Mouse (Mus musculus): ENCODE measurements around the gene Pank1. TPM values are rescaled to one million over a fixed set of nuclear protein-coding genes. Genes with fewer than 3 reads are reported as not detected.

Gene Pank1
- polyA plus RNA-seq, 1 experiment, result 0.75 TPM

DNA sequence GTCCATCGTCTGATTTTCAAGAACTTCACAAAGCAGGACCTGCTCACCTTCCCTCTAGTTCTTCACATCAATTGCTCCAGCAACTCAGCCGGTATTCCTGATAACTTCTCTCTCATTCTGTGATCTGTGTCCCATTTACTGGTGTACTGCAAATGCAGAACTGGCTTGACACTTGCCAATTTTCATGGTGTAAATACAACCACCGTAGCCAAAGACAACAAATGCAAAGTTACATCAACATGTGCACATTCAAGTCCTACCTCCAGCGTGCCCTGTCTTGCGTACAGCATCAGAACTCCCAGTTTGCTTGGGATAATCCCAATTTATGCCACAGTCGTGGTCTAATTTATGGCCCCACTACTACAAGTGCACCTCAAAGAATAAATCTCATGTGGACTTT, 15.5 kb downstream of the Pank1 start:
- TF ChIP-seq CTCF (IDR thresholded peaks at IDR 0.05; ENCODE audit: extremely low read depth, insufficient read depth, insufficient read length, insufficient replicate concordance) (no peak), POLR2A (IDR thresholded peaks at IDR 0.05; ENCODE audit: low read depth, low read length) (no peak)
- no peak overlapping the region for H3K4me3 ChIP-seq (ENCODE audit: extremely low read depth, insufficient read depth, insufficient read length)
- H3K27ac ChIP-seq (ENCODE audit: insufficient read depth, low read length), result no peak overlapping the region
- H3K4me1 ChIP-seq (ENCODE audit: control insufficient read depth, insufficient read depth, insufficient read length), result no peaks in the 10 kb centered on the region
- WGBS, result 85% methylated on average over 6 of the region's 6 CpGs
- no peak for DNase-seq (ENCODE audit: low read depth in 1 of 2, low spot score in 2 of 2)
- H3K27me3 ChIP-seq (ENCODE audit: control insufficient read depth, insufficient read depth, low read length), result no peaks in the 10 kb centered on the region
- H3K36me3 ChIP-seq (ENCODE audit: control insufficient read depth, insufficient read depth, low read length), result no peaks in the 10 kb centered on the region

DNA sequence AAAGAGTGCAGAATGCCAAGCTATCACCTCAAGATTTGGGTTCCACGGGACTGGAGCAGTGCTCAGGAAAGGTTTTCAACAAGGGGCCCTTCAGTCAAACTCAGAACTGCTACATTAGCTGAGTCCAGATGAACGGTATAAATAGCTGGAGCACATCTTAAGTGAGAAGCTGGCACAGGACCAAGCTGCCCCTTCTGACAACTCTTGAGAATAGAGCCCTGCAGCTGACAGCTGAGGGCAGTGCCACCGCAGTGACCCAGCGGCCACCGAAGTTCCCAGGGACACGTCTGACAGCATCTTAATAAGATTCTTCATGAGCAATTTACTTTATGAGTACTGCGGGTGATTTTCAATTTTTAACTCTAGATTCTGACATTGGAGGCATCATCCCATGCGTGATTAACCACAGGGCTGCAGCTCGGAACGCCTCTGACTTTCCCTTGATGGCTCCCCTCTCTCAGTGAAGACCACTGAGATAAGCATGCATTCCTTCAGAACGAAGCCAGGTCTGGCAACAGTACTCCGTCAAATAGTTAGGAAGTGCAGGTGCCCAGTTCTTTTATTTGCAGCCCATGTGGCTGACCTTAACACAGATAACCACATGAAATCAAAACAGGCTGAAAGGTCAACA, 23.1 kb downstream of the Pank1 start:
- DNase-seq (ENCODE audit: low read depth in 1 of 2, low spot score in 2 of 2), result no peak
- TF ChIP-seq POLR2A (IDR thresholded peaks at IDR 0.05; ENCODE audit: low read depth, low read length) (no peak), CTCF (IDR thresholded peaks at IDR 0.05; ENCODE audit: extremely low read depth, insufficient read depth, insufficient read length, insufficient replicate concordance) (no peak)
- no peak overlapping the region for H3K4me3 ChIP-seq (ENCODE audit: extremely low read depth, insufficient read depth, insufficient read length)
- no peak overlapping the region for H3K27ac ChIP-seq (ENCODE audit: insufficient read depth, low read length)
- WGBS, result 83% methylated on average over 12 of the region's 12 CpGs
- H3K27me3 ChIP-seq (ENCODE audit: control insufficient read depth, insufficient read depth, low read length), result no peaks in the 10 kb centered on the region
- H3K36me3 ChIP-seq (ENCODE audit: control insufficient read depth, insufficient read depth, low read length), result no peaks in the 10 kb centered on the region
- H3K4me1 ChIP-seq (ENCODE audit: control insufficient read depth, insufficient read depth, insufficient read length), result no peaks in the 10 kb centered on the region

DNA sequence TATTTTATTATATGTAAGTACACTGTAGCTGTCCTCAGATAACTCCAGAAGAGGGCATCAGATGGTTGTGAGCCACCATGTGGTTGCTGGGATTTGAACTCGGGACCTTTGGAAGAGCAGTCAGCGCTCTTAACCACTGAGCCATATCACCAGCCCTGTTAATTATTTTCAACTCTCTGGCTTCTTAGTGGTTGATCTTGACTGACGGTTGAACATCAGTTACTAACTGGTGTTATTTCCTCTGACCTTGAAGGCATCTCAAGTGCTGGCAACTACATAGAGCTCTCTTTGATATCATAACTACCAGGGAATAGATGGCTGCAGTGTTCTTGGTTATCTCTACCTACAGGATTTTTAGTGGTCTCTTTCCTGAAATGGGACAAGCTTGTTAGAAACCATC, 28.1 kb downstream of the Pank1 start:
- Histone ChIP-seq H3K4me1 (ENCODE audit: control insufficient read depth, insufficient read depth, insufficient read length) (peaks cover 5% of the 10 kb centered on the region; the same call in 1 of the 2 replicates), H3K27me3 (ENCODE audit: control insufficient read depth, insufficient read depth, low read length) (no peaks in the 10 kb centered on the region), H3K27ac (ENCODE audit: insufficient read depth, low read length) (no peak overlapping the region), H3K36me3 (ENCODE audit: control insufficient read depth, insufficient read depth, low read length) (no peaks in the 10 kb centered on the region), H3K4me3 (ENCODE audit: extremely low read depth, insufficient read depth, insufficient read length) (no peak overlapping the region)
- DNase-seq (ENCODE audit: low read depth in 1 of 2, low spot score in 2 of 2), result no peak
- TF ChIP-seq CTCF (IDR thresholded peaks at IDR 0.05; ENCODE audit: extremely low read depth, insufficient read depth, insufficient read length, insufficient replicate concordance), result no peak
- TF ChIP-seq POLR2A (IDR thresholded peaks at IDR 0.05; ENCODE audit: low read depth, low read length), result no peak
- 91% methylated on average over 3 of the region's 3 CpGs for WGBS

DNA sequence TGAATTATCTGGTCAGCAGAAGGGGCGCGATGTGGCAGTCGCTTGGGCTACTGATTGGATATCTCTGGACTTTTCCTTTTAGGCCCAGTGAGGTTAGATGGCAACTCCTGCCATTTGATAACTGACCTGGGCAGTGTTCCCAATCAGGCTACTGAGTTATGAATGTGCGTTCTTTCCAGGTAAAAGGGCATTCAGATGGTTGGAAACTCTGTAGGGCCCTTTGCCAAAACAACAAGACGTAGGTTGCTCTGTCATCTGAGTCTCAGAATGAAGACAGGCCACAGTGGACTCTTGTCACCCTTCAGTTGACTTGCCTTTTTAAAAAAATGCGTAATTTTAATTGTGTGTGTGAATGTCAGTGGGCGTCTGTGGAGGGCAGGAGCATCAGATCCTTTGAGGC, 29.8 kb downstream of the Pank1 start:
- Histone ChIP-seq H3K27ac (ENCODE audit: insufficient read depth, low read length) (no peak overlapping the region), H3K27me3 (ENCODE audit: control insufficient read depth, insufficient read depth, low read length) (no peaks in the 10 kb centered on the region), H3K36me3 (ENCODE audit: control insufficient read depth, insufficient read depth, low read length) (no peaks in the 10 kb centered on the region), H3K4me3 (ENCODE audit: extremely low read depth, insufficient read depth, insufficient read length) (no peak overlapping the region), H3K4me1 (ENCODE audit: control insufficient read depth, insufficient read depth, insufficient read length) (peaks cover 7% of the 10 kb centered on the region; the same call in 1 of the 2 replicates)
- TF ChIP-seq CTCF (IDR thresholded peaks at IDR 0.05; ENCODE audit: extremely low read depth, insufficient read depth, insufficient read length, insufficient replicate concordance), result no peak
- TF ChIP-seq POLR2A (IDR thresholded peaks at IDR 0.05; ENCODE audit: low read depth, low read length), result no peak
- 90% methylated on average over 7 of the region's 7 CpGs for WGBS
- no peak for DNase-seq (ENCODE audit: low read depth in 1 of 2, low spot score in 2 of 2)

DNA sequence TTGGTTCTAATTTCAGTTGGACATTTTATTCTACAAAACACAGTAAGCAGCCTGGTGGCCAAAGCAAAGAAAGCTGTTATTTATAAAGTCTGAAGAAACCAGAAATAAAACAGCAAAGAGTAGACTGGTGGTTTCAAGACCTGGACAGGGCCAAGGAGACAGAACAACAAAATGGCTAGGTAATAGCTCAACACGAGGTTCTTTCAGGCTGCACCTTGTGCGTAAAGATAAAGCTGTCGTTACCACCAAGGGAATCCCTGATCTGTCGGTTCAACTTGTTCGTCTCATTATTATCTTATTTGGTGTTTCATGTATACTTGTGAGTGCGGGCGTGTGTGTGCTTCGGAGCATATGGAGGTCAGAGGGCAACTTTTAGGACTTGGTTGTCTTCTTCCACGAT, 31.1 kb downstream of the Pank1 start:
- TF ChIP-seq CTCF (IDR thresholded peaks at IDR 0.05; ENCODE audit: extremely low read depth, insufficient read depth, insufficient read length, insufficient replicate concordance) (no peak), POLR2A (IDR thresholded peaks at IDR 0.05; ENCODE audit: low read depth, low read length) (no peak)
- H3K36me3 ChIP-seq (ENCODE audit: control insufficient read depth, insufficient read depth, low read length), result no peaks in the 10 kb centered on the region
- H3K4me3 ChIP-seq (ENCODE audit: extremely low read depth, insufficient read depth, insufficient read length), result no peak overlapping the region
- H3K4me1 ChIP-seq (ENCODE audit: control insufficient read depth, insufficient read depth, insufficient read length), result peaks cover 7% of the 10 kb centered on the region; the same call in 1 of the 2 replicates
- no peak overlapping the region for H3K27ac ChIP-seq (ENCODE audit: insufficient read depth, low read length)
- H3K27me3 ChIP-seq (ENCODE audit: control insufficient read depth, insufficient read depth, low read length), result no peaks in the 10 kb centered on the region
- no peak for DNase-seq (ENCODE audit: low read depth in 1 of 2, low spot score in 2 of 2)
- 87% methylated on average over 9 of the region's 9 CpGs for WGBS

DNA sequence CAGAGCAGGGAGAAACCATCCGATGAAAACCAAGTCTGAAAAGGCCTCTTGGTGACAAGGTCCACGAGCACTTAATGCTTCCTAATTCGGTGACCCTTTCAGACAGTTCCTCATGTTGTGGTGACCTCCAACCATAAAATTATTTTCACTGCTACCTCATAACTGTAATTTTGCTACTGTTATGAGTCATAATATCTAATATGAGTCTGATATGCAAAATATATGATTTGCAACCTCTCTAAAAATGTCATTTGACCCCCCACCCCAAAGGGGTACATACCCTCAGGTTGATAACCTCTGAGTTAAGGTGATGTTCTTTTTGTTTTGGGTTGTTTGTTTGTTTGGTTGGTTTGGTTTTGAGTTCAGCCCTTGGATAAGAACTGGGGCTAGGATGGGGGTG, 32.2 kb downstream of the Pank1 start:
- 24% methylated on average over 3 of the region's 3 CpGs for WGBS
- Histone ChIP-seq H3K36me3 (ENCODE audit: control insufficient read depth, insufficient read depth, low read length) (no peaks in the 10 kb centered on the region), H3K4me3 (ENCODE audit: extremely low read depth, insufficient read depth, insufficient read length) (peak overlapping the region; percentile 58), H3K27me3 (ENCODE audit: control insufficient read depth, insufficient read depth, low read length) (no peaks in the 10 kb centered on the region), H3K27ac (ENCODE audit: insufficient read depth, low read length) (peak overlapping the region; percentile 76), H3K4me1 (ENCODE audit: control insufficient read depth, insufficient read depth, insufficient read length) (peaks cover 7% of the 10 kb centered on the region; the same call in 1 of the 2 replicates)
- no peak for TF ChIP-seq CTCF (IDR thresholded peaks at IDR 0.05; ENCODE audit: extremely low read depth, insufficient read depth, insufficient read length, insufficient replicate concordance)
- no peak for DNase-seq (ENCODE audit: low read depth in 1 of 2, low spot score in 2 of 2)

DNA sequence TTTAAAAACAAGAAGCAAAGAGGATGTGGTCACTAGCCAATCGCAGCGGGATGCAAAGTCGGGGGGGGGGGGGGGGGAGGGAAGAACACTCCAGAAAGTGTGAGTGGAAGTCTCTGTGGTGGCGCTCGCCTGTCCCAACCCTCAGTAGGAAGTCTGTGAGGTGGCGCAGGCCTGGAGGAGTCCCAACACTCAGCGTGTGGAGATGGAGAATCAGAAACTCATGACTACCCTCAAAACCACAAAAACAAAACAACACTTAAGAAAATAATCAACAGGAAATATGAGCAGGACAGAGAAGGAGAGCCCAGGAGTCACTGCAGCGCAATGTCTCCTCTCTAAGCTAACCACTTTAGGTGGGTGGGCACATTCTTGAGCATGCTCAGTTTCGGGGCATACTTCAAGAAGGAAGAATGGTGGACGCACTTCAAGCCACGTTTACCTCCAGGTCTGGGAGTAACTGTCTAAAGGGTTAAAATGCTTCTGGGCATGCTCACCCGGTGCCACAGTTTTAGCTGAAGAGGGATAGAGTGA, 32.7 kb downstream of the Pank1 start:
- H3K27ac ChIP-seq (ENCODE audit: insufficient read depth, low read length), result peak overlapping the region; percentile 76

More for the DNA sequence above, 32.7 kb downstream of the Pank1 start:
- Histone ChIP-seq H3K4me3 (ENCODE audit: extremely low read depth, insufficient read depth, insufficient read length) (peak overlapping the region; percentile 58), H3K27me3 (ENCODE audit: control insufficient read depth, insufficient read depth, low read length) (no peaks in the 10 kb centered on the region), H3K4me1 (ENCODE audit: control insufficient read depth, insufficient read depth, insufficient read length) (peaks cover 7% of the 10 kb centered on the region; the same call in 1 of the 2 replicates), H3K36me3 (ENCODE audit: control insufficient read depth, insufficient read depth, low read length) (no peaks in the 10 kb centered on the region)
- peak; percentile 20 to 25 for DNase-seq (ENCODE audit: low read depth in 1 of 2, low spot score in 2 of 2)
- WGBS, result 8% methylated on average over 12 of the region's 12 CpGs
- TF ChIP-seq POLR2A (IDR thresholded peaks at IDR 0.05; ENCODE audit: low read depth, low read length), result no peak
- no peak for TF ChIP-seq CTCF (IDR thresholded peaks at IDR 0.05; ENCODE audit: extremely low read depth, insufficient read depth, insufficient read length, insufficient replicate concordance)
